Mouse (Mus musculus) layer of hippocampus, adult 9-11 months (tissue): ENCODE measurements around the gene Oosp1.

Source experiments
- DNase-seq: peaks from one replicate; pipeline ENCODE4 v3.0.0; 2022

The Oosp1 gene

DNA sequence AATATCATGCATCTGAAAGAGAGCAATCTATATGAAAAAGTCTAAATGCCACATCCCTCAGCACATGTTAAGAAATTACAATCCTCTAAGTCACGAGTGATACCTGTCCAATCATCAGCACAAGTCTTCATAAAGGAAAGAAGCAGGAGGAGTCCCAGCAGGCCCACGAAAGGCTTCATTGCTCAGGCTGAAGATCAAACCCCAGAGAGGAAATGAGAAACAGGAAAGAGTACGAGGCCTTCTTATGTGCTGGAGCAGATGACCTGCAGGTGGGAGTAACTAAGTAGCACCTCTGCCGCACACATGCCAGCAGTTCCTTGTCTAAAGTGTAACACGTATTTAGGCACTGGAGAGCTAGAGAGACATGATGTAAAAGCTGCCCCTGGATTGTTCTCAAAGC, at the start of gene Oosp1:
Gene Oosp1 (minus strand): TSS at position 312 of the 400 bp plus-strand sequence.
- no peak for DNase-seq

DNA sequence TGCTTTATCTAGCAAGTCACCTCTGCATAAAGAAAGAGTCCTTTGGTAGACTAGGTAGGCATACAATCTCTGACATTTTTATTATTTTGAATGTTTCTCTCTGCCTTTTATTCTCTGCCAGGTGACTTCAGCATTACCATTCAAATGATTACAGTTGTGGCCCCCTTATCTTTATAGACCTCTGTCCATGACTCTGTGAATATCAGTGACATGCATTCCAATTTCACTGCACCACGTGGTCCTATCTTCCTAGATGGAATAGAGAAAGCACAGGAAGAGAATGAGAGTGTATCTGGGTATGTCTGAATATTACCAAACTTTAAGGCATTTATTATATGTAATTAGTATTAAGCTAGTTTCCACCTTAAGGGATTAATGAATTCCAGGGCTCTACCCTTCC, 45.5 kb upstream of the Oosp1 start:
- no peak for DNase-seq

DNA sequence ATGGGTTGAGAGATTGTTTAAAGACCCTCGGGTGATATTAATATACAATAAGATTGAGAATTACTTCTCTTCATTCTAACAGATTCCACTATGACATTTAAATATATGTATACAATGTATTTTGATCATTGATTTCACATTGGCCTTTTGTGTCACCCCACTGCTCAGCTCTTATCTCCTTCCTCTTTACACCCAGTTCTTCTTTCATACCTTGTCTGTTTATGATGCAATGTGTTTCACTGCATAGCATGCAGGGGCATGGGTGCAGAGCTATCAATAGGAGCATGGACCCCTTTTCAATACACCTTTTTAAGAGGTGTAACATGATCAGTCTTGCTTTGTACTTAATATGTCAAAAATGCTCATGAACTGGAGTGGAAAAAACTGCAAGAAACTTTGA, 39.3 kb upstream of the Oosp1 start:
- no peak for DNase-seq

DNA sequence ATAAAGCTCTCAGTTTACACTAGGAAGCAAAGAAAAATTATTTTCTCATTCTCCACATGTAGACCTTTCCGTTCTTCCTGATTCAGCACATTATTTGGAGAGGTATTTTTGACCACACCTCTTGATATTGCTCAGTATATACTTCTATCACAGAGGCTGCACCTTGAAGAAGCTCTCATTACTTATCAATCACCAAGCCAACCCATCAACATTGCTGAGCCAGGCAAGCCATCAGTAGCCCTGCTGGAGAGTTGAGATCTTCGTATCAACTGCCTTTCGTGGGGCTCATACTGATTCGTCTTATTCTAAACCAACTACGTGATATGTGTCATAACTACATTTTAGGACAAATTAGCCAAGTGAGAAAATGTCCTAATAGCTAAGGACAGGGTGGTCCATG, 36.4 kb upstream of the Oosp1 start:
- DNase-seq, result no peak

DNA sequence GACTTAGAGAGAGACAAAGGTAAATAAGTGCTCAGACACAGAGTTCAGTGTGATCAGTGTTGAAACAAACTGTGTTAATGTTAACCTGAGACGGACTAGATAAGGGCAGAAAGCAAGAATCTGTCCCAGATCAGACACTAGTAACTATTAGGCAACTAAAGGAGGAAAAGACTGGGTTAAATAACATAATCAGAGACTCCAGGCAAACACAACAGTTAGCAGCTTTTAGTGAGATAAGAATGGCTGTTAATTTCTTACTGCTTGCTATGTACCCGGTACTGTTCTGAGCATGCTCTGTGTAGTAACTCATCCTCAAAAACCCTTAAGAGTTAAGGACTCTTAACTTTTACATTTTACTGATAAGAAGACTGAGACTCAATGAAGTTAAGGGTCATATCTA, 35.0 kb upstream of the Oosp1 start:
- no peak for DNase-seq

DNA sequence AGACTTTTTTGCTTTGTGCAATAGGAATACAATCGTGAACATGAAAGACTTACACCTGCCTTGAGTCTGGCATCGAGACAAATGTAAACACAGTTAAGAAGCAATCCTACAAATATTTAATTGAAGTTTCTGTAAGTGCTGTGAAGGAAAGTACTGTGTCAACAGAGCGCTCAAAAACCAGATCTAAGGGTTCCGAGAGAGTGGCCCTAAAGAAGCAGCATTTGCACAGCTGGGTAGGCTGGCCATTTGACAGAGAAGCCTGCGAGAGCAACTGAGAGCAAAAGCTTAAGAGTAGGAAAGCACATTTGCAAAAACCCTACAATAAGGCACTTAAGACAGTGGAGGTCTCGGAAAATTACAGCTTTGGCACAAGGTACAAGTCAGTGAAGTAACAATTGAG, 33.3 kb upstream of the Oosp1 start:
- DNase-seq, result no peak

DNA sequence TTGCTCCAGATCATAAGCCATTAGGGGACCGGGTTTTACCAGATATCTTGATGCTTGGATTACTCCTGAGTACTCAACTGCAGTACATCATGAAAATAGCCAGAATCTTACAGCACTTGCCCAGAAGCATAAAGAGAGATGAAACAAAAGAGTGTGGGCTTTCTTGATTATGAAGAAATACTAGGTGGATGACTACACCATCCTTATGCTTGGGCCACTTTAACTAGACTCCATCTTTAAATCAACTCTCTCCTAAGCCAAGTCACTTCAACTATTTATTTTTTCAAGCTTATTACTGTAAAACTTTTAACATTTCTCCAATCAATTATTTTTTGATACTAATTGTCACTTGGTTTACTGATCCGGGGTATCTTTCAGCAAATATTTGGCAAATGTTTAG, 32.9 kb upstream of the Oosp1 start:
- DNase-seq, result no peak

DNA sequence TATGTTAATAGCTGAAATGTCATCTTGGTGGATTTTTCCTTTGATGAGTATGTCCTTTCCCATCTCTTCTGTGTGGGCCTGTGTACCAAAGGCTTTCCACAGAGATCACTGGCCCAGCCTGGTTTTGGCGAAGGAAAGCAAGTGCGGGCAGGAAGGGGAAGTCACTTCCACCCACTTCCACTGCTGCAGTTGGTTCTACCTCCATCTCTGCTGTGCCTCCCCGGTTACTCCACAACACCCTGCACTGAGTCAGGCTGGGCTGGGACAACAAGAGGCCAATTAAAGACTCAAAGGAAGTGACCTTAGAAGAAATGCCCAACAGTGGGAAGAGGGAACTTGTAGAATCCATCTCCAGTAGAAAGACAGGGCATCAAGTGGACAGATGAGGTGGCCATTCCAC, 29.1 kb upstream of the Oosp1 start:
- DNase-seq, result no peak

DNA sequence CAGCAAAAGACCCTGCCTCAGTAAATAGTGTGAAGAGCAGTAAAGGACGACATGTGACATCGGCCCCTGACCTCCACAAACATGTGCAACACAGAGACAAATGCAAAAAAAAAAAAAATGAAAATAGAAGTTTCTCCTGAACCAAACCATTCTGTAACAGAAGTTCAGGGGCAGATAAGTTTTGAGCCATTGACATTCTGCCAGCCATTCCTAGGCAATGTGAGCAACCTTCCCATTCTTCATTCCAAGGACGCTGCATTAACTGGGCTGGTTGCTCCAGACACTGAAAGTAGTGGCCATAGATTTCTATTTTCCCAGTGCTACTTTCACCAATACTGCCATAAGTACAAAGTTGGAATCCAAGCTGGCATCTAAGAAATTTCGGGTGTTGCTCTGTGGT, 21.5 kb upstream of the Oosp1 start:
- no peak for DNase-seq

DNA sequence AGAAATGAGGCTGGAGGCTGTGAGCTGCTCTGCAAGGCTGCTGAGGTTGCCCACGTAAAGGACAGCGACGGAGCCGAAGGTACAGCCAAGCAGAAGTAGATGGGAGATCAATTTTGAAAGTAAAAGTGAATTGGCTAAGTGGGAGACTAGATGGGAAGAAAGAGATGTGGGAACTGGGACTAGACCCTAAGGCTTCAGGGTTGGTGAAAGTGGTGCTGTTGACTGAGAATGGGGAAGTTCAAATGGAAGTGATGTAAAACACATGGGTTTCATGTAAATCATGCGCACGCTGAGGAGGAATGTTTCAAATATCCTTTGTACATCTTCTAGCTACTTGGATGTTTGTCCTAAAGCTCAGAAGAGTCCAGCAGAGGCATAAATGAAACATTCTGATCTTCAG, 7.4 kb upstream of the Oosp1 start:
- no peak for DNase-seq

DNA sequence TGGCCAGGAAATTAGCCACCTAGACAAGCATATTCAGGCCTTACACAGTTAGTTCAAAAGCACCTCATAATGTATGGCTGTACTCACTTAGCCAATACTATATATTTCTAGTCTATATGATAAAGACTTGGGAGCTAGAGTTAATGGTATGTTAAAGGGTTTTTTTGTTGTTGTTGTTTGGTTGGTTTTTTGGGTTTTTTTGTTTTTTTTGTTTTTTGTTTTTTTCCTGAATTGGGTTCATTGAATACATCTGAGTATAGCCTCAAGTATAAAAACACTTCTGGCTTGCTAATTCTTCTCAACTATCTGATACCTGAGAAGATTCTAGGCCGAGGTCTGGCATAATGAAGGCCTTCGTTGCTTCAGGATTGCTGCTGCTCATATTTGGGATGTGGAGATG, 5.8 kb upstream of the Oosp1 start, which contains the start of gene Oosp3:
Gene Oosp3 (plus strand): TSS at position 301 of the 400 bp plus-strand sequence.
- no peak for DNase-seq

DNA sequence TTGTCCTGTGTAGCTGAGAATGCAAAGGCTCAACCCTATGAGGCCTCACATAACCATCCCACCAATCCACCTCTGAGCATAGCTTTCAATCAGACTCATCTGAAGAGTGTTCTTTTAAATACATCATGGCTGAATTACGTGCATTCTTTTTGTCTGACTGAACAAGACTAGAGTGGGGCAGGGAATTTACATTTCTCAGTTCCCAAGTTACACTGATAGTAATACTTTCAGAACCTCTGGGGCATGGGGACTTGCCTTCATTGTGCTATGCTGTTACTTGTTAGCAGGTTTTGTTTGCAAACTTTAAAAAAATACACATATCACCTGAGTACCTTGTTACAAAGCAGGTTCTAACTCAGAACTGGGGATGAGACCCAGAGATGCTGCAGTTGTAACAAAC, 504 bp upstream of the Oosp1 start:
- no peak for DNase-seq

DNA sequence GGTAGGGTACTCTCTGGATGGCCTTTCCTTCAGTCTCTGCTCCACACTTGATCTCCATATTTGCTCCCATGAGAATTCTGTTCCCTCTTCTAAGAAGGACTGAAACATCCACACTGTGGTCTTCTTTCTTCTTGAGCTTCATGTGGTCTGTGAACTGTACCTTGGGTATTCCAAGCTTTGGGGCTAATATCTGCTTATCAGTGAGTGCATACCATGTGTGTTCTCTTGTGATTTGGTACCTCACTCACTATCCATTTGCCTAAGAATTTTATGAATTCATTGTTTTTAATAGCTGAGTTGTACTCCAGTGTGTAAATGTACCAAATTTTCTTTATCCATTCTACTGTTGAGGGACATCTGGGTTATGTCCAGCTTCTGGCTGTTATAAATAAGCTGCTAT, 29.4 kb downstream of the Oosp1 start:
- DNase-seq, result no peak

DNA sequence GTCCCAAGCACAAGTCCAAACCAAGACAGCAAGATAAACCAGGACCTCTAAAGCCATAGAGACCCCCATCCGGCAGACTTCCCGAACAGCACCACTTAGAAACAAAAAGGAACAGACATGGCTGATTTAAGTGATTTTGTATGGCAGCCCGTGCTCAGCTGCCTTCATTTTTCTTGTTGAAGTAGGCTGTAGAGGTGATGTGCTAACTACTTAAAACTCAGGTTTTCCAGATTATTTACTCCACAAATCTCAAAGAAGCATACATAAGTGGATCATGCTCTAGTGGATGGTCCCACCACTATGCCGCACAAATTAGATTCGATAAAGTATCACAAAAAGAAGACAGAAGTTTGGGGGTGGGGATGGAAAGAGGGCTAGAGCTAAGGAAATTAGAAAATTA, 30.5 kb downstream of the Oosp1 start, which contains the start of gene Oosp2:
Gene Oosp2 (minus strand): TSS at position 101 of the 400 bp plus-strand sequence.
- DNase-seq, result no peak

DNA sequence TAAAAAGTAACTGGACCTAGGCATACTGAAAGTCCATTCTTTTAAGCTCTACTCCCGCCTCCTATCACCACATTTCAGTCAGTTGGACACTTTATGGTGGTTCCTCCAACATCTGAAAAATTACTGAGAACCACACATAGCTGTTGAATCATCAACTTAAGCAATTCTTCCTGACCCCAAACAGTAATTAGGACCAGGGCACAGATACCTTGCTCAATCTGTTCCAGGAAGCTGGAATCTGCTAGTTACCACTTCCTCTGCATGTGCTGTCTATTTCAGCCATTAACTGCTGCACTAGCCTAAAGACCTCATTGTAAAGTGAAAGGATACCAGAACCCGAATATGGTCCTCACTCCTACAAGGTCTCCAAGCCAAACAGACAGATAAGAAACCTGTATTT, 31.8 kb downstream of the Oosp1 start:
- no peak for DNase-seq

DNA sequence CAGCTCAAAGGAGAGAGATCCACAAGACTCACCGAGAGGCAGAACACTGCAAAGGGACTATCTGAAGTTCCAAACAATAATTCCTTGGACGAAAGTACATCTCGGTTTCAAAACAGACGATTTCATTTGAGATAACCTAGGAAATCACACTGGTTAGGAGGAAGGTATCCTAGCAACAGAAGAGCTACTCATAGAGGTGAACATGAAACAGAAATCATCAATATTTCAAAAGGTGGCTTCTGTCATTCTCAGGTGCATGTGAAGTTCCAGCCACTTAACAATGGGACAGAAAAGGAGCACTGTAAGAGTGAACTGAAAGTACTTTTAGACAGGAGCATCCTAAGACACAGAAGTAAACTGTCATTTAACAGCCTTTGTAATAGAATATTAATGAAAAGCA, 41.4 kb downstream of the Oosp1 start:
- DNase-seq, result no peak

DNA sequence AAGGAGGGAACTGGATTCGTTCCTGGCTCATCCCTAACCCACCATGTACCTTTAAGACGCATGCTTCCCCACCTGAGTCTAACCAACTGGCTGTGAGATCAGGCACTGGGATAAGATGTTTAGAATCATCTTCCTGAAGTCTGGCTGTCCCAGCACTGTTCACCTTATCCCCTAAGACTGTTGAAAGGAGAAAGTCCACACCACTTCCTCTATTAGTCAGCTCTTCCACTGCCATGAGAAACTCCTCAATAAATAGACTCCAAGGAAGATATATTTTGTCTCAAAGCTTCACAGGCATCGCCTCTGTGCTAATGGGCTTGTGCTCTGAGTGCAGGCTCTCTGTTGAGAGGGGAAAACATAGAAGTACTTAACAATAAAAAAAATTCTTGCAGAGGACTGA, 44.8 kb downstream of the Oosp1 start:
- DNase-seq, result no peak

DNA sequence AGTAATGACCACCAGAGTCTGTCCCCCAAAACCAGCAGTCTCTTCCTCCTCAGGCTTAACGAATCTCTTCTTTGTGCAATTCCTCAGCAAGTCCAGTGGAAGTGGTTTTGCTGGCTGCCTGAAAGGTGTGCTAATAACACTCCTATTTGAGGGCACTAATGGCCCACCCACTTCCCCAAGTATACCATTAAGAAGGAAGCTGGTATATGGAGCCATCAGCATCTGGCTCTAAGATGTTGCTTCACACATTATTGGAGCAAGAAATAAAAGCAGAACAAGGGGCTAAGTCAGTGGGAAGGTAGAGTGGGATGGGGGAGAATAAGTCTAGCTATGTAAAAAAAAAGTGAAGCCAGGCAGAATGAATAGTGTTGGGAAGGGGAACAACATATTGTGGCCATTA, 50.2 kb downstream of the Oosp1 start, which contains the start of gene Ms4a3:
Gene Ms4a3 (minus strand): TSS at position 120 of the 400 bp plus-strand sequence.
- no peak for DNase-seq

DNA sequence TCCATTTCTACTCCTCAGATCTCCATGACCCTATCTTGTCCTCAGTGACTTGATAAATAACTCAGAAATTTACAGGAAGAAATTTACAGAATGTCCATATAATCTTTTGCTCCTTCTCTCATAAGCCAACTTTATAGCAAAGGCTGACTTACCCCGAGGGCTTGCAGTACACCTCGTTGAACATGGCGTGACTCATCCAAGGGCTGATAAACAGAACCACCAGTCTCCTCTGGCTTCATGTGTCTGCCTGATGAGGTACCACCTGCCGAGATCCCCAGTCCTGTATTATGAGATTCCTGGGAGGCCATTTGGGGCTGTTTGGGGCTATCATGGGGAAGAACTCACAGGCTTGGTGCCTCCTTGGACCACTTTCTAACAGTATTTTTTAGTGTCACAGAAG, 51.9 kb downstream of the Oosp1 start:
- DNase-seq, result no peak

DNA sequence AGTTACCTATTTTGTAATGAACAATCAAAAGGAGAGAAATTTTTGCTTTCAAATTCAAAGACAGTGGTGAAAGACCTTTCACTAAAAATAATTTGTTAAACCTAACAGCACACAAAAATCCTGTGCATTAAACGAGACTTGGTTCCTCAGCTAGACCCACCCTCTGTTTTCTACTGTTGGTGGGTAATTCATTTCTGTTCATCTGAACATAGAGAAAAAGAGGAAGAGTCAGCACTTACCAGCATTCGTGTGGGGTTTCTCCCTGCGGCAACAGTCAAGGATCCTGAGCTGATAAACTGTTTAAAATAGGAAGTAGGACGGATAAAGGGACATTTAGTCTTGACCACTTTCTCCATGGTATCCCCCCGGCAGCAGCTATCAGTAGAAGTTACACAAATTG, 55.4 kb downstream of the Oosp1 start:
- DNase-seq, result no peak

DNA sequence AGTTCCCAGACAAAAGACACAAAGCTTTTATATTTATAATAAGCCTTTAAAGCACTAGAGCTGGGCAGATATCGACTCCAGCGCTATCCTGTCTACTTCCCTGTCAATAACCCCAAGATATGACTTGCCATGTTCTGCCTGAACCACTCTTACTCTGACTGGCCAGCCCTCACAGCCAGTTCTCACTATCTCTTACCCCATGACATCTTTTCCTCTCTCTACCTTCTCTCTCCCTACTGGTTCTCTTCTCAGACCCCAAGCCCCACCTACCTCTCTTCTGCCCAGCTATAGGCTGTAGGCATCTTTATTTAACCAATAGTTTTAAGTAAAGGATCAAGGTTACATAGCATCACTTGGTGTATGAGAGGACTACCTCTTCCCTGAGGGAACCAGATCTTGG, 56.6 kb downstream of the Oosp1 start:
- no peak for DNase-seq

DNA sequence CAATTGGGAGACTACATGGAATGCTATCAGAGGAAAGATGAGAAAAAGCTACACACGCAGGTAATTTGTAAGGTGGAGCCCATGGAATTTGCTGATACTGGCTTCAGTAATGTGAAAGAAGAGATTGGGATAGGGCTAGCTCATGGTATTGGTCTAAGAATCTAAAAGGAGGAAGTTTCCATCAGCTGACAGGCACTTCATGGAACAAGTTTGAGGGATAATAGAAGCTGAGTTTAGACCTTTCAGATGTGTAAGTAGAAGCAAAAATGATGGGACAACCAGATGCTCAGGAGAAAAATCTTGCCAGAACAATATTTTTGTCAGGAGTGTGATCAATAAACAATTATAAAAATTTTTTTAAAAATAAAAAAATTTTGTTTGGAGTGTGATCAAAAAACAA, 57.2 kb downstream of the Oosp1 start:
- DNase-seq, result no peak

DNA sequence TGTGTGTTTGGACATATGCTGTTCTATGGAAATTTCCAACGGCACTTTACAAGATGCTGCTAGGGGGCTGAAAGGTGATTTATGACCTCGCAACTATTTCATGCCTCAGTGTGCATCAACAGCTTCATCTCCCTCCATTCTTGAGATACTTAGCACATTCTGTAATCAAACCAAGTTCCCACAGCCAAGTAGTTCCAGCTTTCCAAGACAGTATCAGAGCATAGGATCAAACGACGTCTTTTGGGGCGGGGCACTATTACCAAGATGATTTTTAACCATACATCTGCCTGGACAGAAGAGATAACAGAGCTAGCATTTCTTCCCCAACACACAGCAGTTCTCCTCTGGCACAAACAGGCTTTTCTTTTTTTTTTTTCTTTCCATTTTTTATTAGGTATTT, 65.7 kb downstream of the Oosp1 start:
- DNase-seq, result no peak

DNA sequence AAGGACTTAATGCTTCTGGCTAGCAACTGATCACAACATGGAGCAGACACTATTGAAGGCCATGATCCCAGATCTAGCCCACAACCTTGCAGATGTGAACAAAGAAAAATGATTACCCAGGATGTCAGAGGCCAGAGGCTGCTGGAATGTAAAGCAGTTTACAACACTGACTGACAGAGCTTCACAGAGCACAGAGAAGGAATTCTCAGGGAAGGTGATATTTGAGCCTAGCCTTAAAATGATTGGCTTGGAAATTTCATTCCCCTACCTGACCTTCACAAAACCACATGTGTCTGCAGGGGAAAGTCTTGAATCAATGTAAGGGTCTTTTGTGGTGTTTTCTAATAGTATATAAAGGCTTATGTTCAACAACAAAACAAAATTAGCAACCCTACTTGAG, 66.2 kb downstream of the Oosp1 start:
- no peak for DNase-seq

DNA sequence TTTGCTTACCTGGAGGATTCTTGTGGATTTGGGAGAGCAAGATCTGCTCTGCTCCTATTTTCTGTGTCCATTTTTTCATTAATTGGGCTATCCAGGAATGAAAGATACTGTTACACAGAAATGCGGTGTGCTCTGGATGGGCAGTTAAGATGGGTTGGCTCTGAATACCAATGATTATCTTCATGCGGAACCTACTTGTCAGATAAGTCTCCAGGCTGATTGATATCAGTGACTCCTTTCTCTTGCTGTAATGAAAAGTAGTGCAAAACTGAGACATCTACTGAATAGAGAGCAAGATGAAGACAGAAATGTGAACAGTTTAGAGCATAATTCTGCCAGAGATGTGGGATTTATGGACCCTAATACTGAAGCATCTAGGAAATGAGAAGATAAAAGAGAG, 67.4 kb downstream of the Oosp1 start, which contains the start of gene Ms4a2:
Gene Ms4a2 (minus strand): TSS at position 169 of the 400 bp plus-strand sequence.
- DNase-seq, result no peak

DNA sequence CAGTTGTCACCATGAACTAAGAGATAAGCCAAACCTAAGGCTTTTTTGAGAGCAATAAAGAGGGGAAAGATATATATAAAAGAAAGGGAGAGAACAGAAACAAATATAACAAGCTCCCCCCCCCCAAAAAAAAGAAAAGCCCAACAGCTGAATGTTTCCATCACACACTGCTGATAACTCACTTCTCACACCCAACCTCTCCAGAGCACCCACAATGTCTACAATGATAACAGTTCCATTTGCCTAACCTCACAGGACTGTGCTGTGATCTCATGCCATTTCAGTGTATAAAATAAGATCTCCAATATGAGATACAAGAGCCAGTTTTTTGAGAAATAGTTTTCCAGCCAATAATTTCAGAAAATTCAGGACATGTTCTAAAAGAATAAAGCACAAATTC, 73.0 kb downstream of the Oosp1 start:
- no peak for DNase-seq
